Mouse (Mus musculus) kidney, postnatal 14 days (tissue): ENCODE results near the gene Tead1.

ENCODE experiments used
- DNase-seq: peaks from one replicate; pipeline ENCODE4 v3.0.0; 2022; ENCODE audit warnings: mixed read lengths

The Tead1 gene

DNA sequence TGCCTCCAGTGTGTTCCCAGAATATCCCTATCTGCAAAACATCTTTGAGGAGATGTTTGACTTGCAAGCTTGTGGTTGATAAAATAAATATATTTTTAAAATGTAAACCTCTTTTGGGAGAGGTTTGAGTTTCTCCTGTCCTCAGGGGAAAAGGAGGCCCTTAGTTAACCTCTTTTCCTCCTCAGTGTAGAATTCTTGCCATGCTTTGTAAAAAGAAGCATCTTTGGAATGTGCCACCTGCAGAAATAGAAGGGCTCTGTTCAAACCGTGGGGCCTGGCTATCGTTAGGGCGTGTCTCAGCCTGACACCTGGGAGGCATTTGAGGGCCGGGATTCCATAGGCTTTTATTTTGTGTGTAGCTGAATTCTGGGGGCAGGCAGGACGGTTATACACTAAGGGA lies 51.1 kb downstream of the Tead1 start:
- DNase-seq, result no peak

GRCm38 (mm10) chr7:112731584-112731983 lies 52.5 kb downstream of the Tead1 start:
- no peak for DNase-seq

- no peak for DNase-seq
Measured at GRCm38 (mm10) chr7:112739174-112739573, 60.1 kb downstream of the Tead1 start.

DNA sequence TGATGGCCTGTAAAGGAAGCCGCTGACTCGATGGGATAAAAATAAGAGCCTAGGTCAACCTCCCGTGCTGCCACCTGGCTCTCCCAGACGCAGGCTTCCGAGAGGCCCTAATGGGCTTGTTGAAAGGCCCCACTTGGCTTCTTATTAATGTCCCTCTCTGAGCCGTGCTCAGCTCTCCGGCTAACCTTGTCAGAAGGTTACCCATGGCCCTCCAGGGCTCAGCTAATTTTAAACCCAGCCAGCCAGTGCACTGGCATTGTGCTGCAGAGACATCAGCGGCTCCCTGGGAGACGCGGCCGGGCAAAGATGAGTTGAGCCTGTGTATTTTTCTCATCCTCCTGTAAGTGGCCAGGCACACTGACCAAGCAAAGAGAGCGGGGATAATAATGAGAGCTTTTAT lies 62.7 kb downstream of the Tead1 start:
- peak; percentile 75 for DNase-seq

- peak; percentile 57 for DNase-seq
Measured at GRCm38 (mm10) chr7:112743063-112743462, 63.9 kb downstream of the Tead1 start.

DNA sequence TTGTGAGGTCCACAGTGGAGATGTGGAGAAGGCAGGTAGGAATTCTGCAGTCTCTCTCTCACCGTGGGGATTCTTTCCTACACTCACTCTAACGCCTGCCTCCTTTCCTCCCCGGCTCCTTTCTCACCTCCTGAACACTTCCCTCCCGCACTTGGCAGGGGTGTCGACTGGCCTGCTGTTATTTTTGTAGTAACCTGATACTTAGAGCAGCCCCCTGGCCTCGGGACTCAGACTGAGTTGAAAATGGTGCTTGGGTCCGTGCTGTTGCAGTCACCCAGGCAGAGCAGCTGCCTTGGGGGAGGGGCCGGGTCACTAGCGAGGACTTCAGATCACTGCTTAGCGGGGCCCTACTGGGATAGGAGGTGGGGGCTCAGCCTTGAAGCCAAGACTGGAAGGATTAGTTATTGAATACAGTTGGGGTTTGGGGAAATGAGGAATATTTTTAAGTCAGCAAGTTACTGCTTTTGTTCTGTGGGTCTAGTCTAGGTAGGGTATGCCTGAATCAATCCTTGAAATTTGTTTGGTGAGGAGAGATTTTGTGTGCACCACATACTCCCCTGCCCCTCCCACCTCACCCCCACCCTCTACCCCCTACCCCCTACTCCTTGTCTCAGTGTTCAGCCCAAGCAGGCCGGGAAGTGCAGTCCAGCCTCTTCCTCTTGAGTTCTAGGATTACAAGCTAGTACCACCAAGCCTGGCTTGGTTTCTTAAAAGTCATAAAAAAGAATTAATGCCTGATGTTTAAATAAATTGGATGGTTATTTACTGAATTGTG lies 64.7 kb downstream of the Tead1 start:
- peak; percentile 79 for DNase-seq

DNA sequence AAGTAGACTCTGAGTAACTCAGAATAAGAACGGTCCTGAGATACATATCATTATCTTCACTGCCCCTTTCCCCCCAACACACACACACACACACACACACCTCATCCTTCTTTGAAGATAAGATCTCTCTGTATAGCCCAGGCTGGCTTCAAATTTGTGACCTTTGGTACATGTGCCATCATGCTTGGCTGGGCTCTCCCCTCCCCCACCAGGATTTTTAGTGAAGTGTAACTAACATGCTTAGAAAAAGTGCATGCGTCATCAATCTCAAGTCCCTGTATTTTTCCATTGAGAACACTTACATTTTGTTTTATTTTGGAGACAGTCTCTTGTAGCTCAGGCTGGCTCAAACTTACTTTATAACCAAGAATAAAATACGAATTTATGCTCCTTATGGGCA lies 68.1 kb downstream of the Tead1 start:
- peak; percentile 80 for DNase-seq

DNA sequence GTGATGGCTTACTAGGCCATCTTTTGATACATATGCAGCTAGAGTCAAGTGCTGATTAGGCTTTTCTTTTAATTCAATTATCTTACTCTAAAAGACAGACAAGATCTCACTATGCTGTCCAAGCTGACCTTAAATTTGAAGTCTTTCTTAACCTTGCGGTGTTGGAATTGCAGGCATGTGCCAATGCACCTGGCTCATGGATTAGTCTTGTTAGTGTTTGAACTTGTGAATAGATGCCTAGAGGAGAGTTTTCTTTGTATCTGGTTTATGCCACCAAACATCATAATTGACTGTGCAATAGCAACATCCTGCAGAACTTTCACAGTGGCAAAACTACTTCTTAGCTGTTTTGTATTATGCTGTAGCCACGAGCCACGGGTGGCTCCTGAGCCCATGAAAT lies 68.7 kb downstream of the Tead1 start:
- no peak for DNase-seq

- no peak for DNase-seq
Measured at GRCm38 (mm10) chr7:112748327-112748726, 69.2 kb downstream of the Tead1 start.

DNA sequence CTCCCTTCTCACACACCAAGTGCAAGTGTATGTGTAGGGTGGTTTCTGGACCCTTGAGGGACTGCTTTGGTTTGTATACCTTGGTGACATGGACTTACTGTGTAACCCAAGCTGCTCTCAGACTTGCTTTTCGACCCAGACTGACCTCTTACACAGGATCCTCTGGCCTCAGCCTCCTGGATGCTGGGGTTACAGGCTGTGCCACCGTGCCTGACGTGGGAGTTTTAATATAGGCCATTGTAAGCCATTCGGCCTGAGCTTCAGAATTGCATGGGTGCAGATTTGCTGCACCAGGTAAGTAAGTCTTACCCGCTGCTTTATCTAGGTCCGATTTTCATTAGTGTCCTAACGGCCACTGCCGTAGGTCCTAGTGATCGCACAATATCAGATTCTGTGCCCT lies 71.0 kb downstream of the Tead1 start:
- DNase-seq, result no peak

DNA sequence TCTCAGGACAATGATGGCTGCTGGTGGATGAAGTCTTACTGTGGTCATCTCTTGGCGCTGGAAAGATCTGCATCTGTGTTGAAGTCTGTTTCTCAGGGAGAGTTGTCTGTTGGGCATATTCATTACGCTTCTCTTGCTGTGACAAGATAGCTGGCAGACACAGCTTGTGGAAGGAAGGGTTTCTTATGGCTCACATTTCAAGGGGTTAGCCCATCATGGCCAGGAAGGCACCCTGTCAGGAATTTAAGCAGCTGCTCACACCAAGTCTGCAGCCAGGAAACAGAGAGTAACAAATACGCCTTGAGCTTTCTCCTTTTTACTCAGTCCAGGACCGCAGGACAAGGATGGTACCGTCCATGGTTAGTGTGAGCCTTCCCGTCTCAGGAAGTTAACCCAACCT lies 73.2 kb downstream of the Tead1 start:
- DNase-seq, result no peak

DNA sequence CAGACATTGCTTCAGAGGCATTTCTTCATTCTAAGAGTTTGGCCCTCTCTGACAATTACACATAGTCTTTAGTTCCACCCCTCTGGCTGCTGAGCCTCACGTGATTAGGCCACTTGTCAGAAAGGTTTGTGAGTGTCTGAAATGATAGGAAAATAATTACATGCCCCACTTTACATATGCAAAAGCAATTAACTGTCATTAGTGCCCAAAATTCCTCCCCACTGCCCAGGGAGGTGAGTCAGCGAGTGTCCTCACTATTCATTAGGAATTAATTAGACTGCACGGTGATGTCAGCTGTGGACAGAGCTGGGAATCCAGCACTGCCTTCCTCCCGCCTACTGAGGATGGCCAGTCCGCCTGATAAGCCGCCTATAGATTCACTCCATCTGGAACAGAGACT lies 74.2 kb downstream of the Tead1 start:
- no peak for DNase-seq

DNA sequence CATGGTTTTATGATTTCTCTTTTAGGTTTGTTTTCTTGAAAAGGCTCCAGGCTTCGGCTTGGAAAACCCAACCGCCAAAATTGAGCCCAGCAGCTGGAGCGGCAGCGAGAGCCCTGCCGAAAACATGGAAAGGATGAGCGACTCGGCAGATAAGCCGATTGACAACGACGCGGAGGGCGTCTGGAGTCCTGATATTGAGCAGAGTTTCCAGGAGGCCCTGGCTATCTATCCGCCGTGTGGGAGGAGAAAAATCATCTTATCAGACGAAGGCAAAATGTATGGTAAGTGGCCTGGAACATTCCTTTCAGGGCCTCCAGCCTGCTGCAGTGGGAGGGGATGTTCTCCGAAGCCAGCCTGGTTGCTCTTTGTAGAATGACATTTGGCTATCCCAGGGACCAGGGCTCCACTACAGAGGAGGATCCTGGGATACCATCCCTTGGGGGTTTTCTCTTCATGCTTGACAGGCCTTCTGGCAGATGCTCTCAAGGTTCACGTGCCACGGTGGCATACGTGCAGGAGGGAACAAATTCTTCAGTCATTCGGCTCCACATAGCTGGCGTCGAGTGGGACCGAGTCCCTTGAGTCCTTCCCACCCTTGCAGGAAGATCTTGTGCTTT lies 80.3 kb downstream of the Tead1 start:
- no peak for DNase-seq

DNA sequence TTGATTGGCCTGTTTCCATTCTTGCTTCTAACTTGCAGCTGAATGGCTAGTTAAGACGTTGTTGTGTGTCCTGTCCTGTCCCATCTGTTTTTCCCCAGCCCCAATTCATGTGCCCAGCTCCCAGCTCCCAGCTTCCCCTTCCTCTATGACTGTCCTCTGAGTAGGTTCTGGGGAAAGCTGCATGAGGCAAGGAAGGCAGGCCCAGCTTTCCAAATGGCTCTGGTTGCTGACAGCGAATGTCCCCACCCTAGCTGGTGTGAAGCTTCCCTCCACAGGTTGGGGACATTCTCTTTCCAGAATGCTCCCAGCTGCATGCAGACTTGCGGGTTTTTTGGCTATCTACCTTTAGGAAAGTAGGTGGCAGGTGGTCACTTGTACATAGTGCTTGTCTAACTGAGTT lies 81.2 kb downstream of the Tead1 start:
- DNase-seq, result no peak

DNA sequence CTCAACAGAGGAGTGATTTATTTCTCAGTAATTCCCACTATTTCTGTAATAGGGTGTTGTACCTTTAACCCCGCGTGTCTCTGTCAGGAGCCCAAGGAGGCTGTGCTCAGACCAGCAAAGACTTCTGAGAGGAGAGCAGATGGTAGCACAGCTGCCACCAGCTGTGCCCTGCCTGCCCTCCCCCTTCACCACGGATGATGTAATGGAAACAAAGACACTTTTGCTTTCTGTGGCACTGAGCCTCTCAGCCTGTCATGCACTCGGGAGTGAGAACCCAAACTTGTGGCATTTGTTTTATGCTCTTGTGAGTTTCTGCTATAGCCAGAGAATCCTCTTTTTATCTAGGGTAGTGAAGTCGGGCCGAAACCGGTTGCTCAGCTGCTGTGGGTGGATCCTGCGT lies 81.7 kb downstream of the Tead1 start:
- DNase-seq, result peak; percentile 54

- no peak for DNase-seq
Measured at GRCm38 (mm10) chr7:112762870-112763269, 83.8 kb downstream of the Tead1 start.

GRCm38 (mm10) chr7:112763513-112763912 lies 84.4 kb downstream of the Tead1 start:
- peak; percentile 87 for DNase-seq

DNA sequence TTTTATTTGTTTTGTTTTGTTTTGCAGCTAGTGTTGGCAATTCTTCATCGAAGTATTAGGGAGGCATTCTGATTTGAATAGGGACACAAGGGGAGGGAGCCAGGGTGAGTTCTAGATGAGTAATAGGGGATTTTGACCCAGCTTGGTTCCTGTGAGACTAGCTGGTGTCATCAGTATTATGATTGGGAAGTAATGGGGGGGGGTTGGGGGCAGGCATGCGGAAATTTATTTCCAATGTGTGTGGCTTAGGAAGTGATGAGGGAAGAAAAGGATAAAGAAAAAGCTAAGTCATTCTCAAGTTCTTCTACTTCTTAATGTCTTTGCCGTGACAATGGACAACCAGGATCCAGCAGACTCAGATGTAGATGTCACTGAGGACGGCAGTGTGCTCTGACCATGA lies 85.8 kb downstream of the Tead1 start:
- no peak for DNase-seq

DNA sequence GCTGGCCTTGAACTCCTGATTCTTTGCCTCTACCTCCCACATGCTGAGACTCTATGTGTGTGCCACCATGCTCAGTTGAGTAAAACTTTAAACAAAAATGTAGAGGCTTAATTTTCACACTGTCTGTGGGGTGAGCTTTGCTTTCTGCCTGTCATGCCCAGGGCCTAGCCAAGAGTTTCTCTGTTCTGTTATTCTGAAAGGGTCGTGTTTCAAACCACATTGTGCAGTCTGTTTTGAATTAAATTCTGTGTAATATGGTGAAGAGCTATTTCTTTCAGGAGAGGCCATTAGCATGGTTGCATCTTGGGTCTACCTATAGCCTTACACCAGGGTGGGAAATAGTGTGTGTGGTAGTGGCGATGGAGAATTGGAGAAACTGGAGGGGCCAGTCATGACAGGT lies 90.7 kb downstream of the Tead1 start:
- DNase-seq, result no peak

DNA sequence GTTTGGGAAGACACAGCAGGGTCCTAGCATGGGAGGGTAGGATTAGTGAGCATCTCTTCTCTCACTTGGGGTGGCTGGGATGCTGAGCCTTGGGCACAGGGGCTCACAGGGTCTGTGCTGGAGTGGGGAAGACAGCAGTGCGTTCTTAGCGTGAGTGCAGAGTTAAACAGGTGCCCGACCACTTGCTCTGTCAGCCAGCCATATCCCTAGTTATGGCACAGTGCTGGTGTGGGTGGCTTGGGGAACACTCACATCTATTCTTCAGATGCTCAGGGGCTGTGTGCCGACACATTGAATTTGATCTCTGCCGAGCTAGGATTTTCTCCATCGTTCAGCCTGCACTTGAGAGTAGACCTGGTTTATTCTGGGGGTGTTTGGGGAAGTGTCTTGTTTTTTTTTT lies 92.3 kb downstream of the Tead1 start:
- no peak for DNase-seq

- no peak for DNase-seq
Measured at GRCm38 (mm10) chr7:112772777-112773176, 93.7 kb downstream of the Tead1 start.

DNA sequence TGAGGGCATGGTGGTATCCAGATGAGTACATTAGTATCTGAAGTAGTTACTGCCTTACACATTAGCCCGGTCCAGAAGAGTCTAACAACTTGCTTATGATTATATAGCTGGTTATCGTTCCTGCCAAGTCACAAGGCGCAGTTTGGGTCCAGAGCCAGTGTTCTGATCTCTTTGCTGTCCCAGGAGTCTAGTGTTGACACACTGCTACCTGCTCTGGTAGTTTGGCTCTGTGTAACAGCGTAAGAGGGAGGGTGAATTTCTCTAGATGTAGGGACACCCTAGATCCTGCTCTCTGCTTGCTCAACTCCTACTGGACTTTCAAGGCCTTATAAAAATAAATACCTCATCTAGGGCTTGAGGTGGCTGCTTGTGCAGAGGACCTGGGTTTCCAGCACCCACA lies 94.5 kb downstream of the Tead1 start:
- no peak for DNase-seq

DNA sequence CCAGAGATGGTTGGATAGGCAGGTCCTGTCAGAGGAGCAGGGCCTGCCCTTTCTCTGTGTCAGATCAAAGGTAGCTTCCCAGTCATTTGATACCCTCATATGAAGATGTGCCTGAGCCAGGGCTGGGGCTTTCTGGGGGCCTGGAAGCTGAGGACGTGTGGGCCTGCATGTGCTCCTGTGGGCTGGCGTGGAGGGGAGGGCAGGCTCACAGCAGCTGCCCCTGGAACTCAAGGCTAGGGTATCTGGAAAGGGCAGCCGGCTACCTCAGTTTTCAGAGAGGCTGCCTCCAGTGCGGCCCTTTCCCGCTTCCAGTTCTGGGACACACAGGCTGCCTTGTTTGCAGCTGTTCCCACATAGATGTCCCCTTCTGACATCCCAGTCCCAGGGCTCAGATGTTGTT lies 96.7 kb downstream of the Tead1 start:
- DNase-seq, result no peak

- DNase-seq, result no peak
Measured at GRCm38 (mm10) chr7:112776670-112777069, 97.6 kb downstream of the Tead1 start.

- DNase-seq, result no peak
Measured at GRCm38 (mm10) chr7:112779636-112780035, 100.5 kb downstream of the Tead1 start.
